Comparison of ENCODE assay signal across 9 mouse cellular contexts in genomic region chr10:34036587-34036986, GRCm38 (mm10). TPM values are rescaled to one million over a fixed set of nuclear protein-coding genes. Genes with fewer than 3 reads are reported as not detected.
DNase-seq lines count a peak whose midpoint lies in the region; ATAC-seq and TF ChIP-seq lines count a peak whose summit lies in the region.
"Had no signal": no experiment of that assay in that cellular context is flagged by ENCODE, and none has a peak within 500 bp of the region (broad histone marks: within the 10 kb centered on the region; RNA-seq: fewer than 3 reads in every experiment).

No protein-coding gene starts in this region.

- no peak for TF ChIP-seq EP300 in heart, postnatal 0 days (IDR thresholded peaks at IDR 0.05; ENCODE audit: low read depth)

- no peaks in the 10 kb centered on the region for H3K9me3 ChIP-seq in heart, postnatal 0 days (replicated peaks; ENCODE audit: control insufficient read depth, low read length)
- no peaks in the 10 kb centered on the region for H3K9me3 ChIP-seq in forebrain, embryonic 16.5 days (ENCODE audit: control insufficient read depth, low read length)

- H3K4me2 ChIP-seq in heart, postnatal 0 days (ENCODE audit: low read depth, low read length), result no peak overlapping the region
- no peak overlapping the region for H3K4me2 ChIP-seq in forebrain, embryonic 16.5 days (ENCODE audit: low read length)

- TF ChIP-seq CTCF in heart, postnatal 0 days (IDR thresholded peaks at IDR 0.05; ENCODE audit: low read depth), result peak; percentile 82

- no peaks in the 10 kb centered on the region for H3K4me1 ChIP-seq in heart, postnatal 0 days (ENCODE audit: control insufficient read depth, insufficient read depth)
- peaks cover 10% of the 10 kb centered on the region for H3K4me1 ChIP-seq in forebrain, embryonic 16.5 days (replicated peaks; ENCODE audit: control insufficient read depth, insufficient read depth, low read length)

- no peak overlapping the region for H3K9ac ChIP-seq in heart, postnatal 0 days (replicated peaks; ENCODE audit: low read depth, low read length)
- H3K9ac ChIP-seq in forebrain, embryonic 16.5 days (replicated peaks; ENCODE audit: low read depth, low read length), result no peak overlapping the region

- 16% methylated on average over 5 of the region's 5 CpGs for WGBS in heart, postnatal 0 days
- WGBS in forebrain, embryonic 16.5 days, result 19% methylated on average over 5 of the region's 5 CpGs

- no peaks in the 10 kb centered on the region for H3K27me3 ChIP-seq in heart, postnatal 0 days (ENCODE audit: control insufficient read depth, insufficient read depth, low read length)
- no peaks in the 10 kb centered on the region for H3K27me3 ChIP-seq in forebrain, embryonic 16.5 days (replicated peaks; ENCODE audit: control insufficient read depth, insufficient read depth, low read length)

- no peaks in the 10 kb centered on the region for H3K36me3 ChIP-seq in heart, postnatal 0 days (replicated peaks; ENCODE audit: control insufficient read depth, insufficient read depth, low read length)
- H3K36me3 ChIP-seq in forebrain, embryonic 16.5 days (ENCODE audit: control insufficient read depth, insufficient read depth), result no peaks in the 10 kb centered on the region

- peak; percentile 57 for DNase-seq in heart, postnatal 0 days (ENCODE audit: low spot score)
- no peak for DNase-seq in heart, postnatal 25 days (ENCODE audit: low spot score)
- DNase-seq in A20 (ENCODE audit: low read depth, low spot score) (peak; percentile 57), R1 (ENCODE audit: low read depth, low spot score) (peak; percentile 52)
- DNase-seq in lung, postnatal 36 days, result peak; percentile 40
- DNase-seq in thymus, postnatal 14 days, result no peak
- no peak for DNase-seq in thymus, postnatal 36 days

- H3K27ac ChIP-seq in heart, postnatal 0 days (ENCODE audit: low read depth), result no peak overlapping the region
- no peak overlapping the region for H3K27ac ChIP-seq in forebrain, embryonic 16.5 days (ENCODE audit: low read length)

- ATAC-seq in heart, postnatal 0 days (ENCODE audit: insufficient read depth, low read depth), result no peak
- ATAC-seq in forebrain, embryonic 16.5 days, result peak; percentile 92

- no peak overlapping the region for H3K4me3 ChIP-seq in heart, postnatal 0 days (ENCODE audit: low read depth, low read length)
- no peak overlapping the region for H3K4me3 ChIP-seq in forebrain, embryonic 16.5 days (replicated peaks; ENCODE audit: low read length)

- intact Hi-C loops in heart, postnatal 25 days (cut with DNase I), result loop anchor here (2.0 to 5.0 kb wide), 3 partner anchors 61 to 292 kb away; partner anchors contain the start of genes Calhm5 and Tspyl1

RNA-seq across cellular contexts. Expression of gene Trappc3l, which starts 0.8 kb away (rescaled TPM):
- not detected in 2 replicates for total RNA-seq in heart, postnatal 0 days (2014; rRNA removed; ENCODE audit: low replicate concordance)
- polyA plus RNA-seq in heart, postnatal 0 days (2015; fragmentation: Nextera tagmentation; extraction: Ambion mirVana), result not detected in 2 replicates
- total RNA-seq in heart, postnatal 25 days (2021), result not detected
- not detected in 2 replicates for polyA plus RNA-seq in forebrain, embryonic 16.5 days (2015; fragmentation: Nextera tagmentation; extraction: Ambion mirVana)

RNA-seq across cellular contexts. Expression of gene Calhm4, which starts 7.5 kb away (rescaled TPM):
- total RNA-seq in heart, postnatal 0 days (2014; rRNA removed; ENCODE audit: low replicate concordance), result not detected in 2 replicates
- not detected in 2 replicates for polyA plus RNA-seq in heart, postnatal 0 days (2015; fragmentation: Nextera tagmentation; extraction: Ambion mirVana)
- total RNA-seq in heart, postnatal 25 days (2021), result not detected
- polyA plus RNA-seq in forebrain, embryonic 16.5 days (2015; fragmentation: Nextera tagmentation; extraction: Ambion mirVana), result 0.06 TPM in 1 of 2 replicates, not detected in the other
- total RNA-seq: left cerebral cortex, postnatal 25 days had no signal

RNA-seq across cellular contexts. Expression of gene Rwdd1, which starts 17.2 kb away (rescaled TPM):
- 87.7 and 152 TPM in 2 replicates for total RNA-seq in heart, postnatal 0 days (2014; rRNA removed; ENCODE audit: low replicate concordance)
- 132 and 142 TPM in 2 replicates for polyA plus RNA-seq in heart, postnatal 0 days (2015; fragmentation: Nextera tagmentation; extraction: Ambion mirVana)
- 100 to 1,000 TPM; 125 to 128 TPM for total RNA-seq in heart, postnatal 25 days (2021)
- polyA plus RNA-seq in forebrain, embryonic 16.5 days (2015; fragmentation: Nextera tagmentation; extraction: Ambion mirVana), result 120 and 126 TPM in 2 replicates

RNA-seq across cellular contexts. Expression of gene Calhm5, which starts 59.7 kb away (rescaled TPM):
- 1.7 and 2.4 TPM in 2 replicates for total RNA-seq in heart, postnatal 0 days (2014; rRNA removed; ENCODE audit: low replicate concordance)
- polyA plus RNA-seq in heart, postnatal 0 days (2015; fragmentation: Nextera tagmentation; extraction: Ambion mirVana), result 1.1 and 1.2 TPM in 2 replicates
- 1 to 10 TPM in 1 of 2 experiments, under 1 TPM in 1; 0.88 to 1.1 TPM for total RNA-seq in heart, postnatal 25 days (2021)
- 0.45 and 0.51 TPM in 2 replicates for polyA plus RNA-seq in forebrain, embryonic 16.5 days (2015; fragmentation: Nextera tagmentation; extraction: Ambion mirVana)

Comparison
In these comparisons a context has a peak if more than half of its experiments do, and no peak if none do; other contexts are left out.
1. DNase-seq: peak in heart, postnatal 0 days (single experiment), A20 (single experiment), R1 (single experiment) and lung, postnatal 36 days (single experiment); none in heart, postnatal 25 days (single experiment), thymus, postnatal 14 days (single experiment) and thymus, postnatal 36 days (0 of 2).